Mouse (Mus musculus): Measurements from ENCODE around the gene B230104I21Rik.

Gene B230104I21Rik

GRCm38 (mm10) chr4:154335761-154336160 lies at the start of gene B230104I21Rik:
TSS of gene B230104I21Rik (plus strand) at chr4:154336127.
- no peak for DNase-seq (ENCODE audit: low spot score)

- DNase-seq (ENCODE audit: low spot score) = no peak
Observed at GRCm38 (mm10) chr4:154293735-154294201, 42.2 kb upstream of the B230104I21Rik start.

DNA sequence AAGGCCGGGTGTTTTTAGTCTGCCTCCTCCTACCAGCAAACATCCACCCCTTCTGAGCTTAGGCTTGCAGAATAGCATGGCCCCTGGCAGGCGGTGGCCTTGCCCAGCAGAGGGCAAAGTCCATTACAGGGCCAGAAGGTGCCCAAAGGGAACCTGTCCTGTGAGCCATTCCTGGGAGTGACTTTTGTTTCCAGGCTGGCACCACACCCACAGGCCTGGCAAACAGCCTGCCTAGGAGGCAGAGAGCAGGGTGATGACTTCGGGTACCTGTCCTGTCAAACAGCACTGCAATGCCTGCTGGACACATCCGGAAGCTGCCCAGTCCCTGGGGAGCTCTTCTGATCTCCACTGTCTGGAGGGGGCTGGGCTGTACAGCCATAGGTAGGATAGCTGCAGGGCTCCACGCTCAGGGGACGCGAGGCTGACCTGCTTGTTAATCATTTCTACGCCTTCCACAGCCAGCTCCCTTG lies 41.6 kb upstream of the B230104I21Rik start:
- DNase-seq (ENCODE audit: low spot score) = no peak

- DNase-seq (ENCODE audit: low spot score) = no peak
Observed at GRCm38 (mm10) chr4:154297761-154298160, 38.2 kb upstream of the B230104I21Rik start.

DNA sequence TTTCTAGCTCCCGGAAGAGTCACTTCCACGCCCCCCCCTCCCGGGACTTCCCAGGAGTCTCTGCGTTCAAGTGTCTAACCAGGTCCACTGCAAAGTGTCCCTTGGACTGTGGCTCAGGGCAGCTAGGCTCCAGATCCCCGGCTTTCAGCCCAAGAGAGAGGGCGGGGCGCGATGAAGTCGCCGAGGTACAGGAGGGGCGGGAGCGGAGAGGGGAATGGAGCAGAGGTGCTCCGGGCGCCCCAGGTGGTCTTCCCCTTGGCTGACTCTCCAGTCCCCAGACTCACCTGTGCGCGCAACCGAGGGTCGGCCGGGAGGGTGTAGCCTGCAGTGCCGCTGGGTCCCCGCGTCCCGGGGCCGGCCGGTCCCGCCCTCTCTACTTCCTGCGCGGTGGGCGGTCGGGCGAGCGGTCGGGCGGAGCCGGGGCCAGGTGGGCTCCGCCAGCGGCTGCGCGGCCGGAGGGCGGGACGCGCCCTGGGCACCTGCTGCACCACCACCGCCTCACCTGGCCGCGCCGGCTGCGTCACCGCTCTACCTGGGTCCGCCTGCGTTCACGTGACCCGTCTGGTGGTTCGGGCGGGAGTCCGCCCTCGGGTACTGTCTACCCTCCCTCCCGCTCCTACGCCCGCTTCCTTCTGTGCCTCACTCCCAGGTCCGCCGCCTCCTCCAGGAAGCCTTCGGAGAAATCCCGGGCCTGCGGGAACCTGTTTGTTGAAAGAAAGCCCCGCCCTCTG lies 36.2 kb upstream of the B230104I21Rik start:
- DNase-seq (ENCODE audit: low spot score) = no peak

- DNase-seq (ENCODE audit: low spot score) = peak; percentile 43
Observed at GRCm38 (mm10) chr4:154301466-154301881, 34.5 kb upstream of the B230104I21Rik start, which contains the start of gene Arhgef16. TSS of gene Arhgef16 (minus strand) at chr4:154301676.

GRCm38 (mm10) chr4:154309131-154309530 lies 26.8 kb upstream of the B230104I21Rik start:
- no peak for DNase-seq (ENCODE audit: low spot score)

GRCm38 (mm10) chr4:154310576-154311262 lies 25.2 kb upstream of the B230104I21Rik start:
- no peak for DNase-seq (ENCODE audit: low spot score)

GRCm38 (mm10) chr4:154312143-154312812 lies 23.6 kb upstream of the B230104I21Rik start:
- DNase-seq (ENCODE audit: low spot score) = no peak

- no peak for DNase-seq (ENCODE audit: low spot score)
Observed at GRCm38 (mm10) chr4:154312935-154313621, 22.8 kb upstream of the B230104I21Rik start.

DNA sequence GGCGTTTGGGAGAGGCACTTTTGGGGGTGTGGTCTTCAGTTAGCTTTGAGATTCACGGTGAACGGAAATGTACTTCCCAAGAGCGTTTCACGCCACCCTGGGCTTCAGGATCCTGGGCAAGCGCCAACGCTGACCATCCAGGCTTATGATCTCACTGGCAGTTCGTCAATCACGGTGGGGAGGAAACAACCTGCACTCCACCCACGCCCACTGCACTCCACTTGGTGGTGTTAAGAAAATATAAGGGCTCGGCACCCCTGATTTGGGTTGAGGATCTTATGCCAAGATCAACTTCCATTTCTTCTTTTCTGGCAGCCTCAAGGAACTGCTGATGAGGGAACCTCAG lies 22.3 kb upstream of the B230104I21Rik start:
- no peak for DNase-seq (ENCODE audit: low spot score)

DNA sequence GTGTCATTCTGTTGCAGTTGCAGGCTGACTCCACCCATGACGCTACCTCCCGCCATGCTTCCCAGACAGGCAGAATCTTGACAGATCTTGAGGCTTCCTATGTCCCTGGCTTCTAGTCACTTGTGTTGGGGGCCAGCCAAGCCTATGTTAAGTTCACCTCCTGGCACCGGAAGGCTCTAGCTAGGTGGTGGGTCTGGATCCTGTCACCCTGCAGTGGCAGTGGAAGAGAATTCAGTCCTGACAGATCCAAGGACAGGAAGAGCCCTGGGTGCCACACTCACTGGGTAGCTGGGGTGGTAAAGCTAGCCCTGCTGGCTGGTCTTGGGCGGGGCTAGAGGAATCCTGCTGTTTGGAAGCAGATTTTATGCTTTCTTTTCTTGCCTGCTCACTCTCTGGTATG lies 10.5 kb upstream of the B230104I21Rik start:
- no peak for DNase-seq (ENCODE audit: low spot score)

- DNase-seq (ENCODE audit: low spot score) = no peak
Observed at GRCm38 (mm10) chr4:154328431-154328830, 7.5 kb upstream of the B230104I21Rik start.

- DNase-seq (ENCODE audit: low spot score) = peak; percentile 57
Observed at GRCm38 (mm10) chr4:154328836-154329235, 7.1 kb upstream of the B230104I21Rik start.

DNA sequence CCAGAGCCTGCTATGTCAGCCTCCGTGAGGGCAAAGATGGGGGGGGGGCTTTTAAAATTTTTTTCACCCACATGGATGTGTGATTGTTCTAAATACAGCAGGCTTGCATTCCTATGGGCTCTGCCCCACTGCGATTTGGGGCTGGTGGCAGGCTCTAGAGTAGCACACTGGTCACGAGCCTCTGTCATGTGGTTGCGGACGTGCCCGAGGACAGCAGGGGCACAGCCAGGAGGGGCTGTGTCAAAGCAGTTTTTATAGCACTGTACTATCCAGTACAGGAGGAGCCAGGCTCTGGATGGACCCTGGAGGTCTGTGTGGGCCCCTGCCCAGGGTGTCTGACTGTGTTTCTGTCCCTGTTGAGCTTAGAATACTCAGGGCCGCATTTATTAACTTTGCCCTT lies 5.9 kb upstream of the B230104I21Rik start:
- no peak for DNase-seq (ENCODE audit: low spot score)

DNA sequence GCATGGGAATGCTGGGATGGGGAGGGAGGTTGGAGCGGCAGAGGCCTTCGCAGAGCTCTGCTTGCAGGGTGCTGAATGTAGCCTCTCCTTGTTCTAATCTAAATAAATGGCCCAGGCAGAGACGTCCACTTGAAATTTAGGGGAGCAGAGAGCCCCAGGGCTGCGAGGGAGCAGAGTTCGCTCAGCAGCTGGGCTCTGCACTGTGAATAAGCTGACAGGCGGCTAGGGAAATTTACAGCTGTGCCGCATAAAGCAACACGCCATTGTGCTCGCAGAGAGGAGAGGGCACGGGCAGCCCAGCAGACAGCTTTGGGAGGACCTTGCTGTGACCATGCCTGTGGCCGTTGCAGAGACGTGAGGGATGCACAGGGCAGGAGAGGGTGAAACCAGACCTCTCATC lies 4.7 kb upstream of the B230104I21Rik start:
- no peak for DNase-seq (ENCODE audit: low spot score)

DNA sequence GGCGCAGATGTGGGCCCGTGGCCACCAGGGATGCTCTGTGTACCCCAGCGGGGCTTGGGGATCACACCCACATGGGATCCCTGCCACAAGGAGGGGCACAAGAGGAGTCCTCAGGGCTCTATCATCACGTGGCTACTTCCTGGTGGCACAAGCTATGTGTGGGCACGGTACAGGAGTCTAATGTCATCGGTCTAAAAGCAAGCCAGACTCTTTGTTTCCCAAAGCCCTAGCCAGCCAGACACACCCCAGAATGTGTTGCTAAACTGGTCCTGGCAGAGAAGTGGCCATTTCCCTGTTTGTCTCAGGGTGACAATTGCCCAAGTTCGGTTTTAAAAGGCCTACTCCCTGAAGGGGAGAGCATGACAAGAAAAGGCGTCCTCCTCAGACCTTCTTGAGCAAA lies 2.6 kb upstream of the B230104I21Rik start:
- no peak for DNase-seq (ENCODE audit: low spot score)

DNA sequence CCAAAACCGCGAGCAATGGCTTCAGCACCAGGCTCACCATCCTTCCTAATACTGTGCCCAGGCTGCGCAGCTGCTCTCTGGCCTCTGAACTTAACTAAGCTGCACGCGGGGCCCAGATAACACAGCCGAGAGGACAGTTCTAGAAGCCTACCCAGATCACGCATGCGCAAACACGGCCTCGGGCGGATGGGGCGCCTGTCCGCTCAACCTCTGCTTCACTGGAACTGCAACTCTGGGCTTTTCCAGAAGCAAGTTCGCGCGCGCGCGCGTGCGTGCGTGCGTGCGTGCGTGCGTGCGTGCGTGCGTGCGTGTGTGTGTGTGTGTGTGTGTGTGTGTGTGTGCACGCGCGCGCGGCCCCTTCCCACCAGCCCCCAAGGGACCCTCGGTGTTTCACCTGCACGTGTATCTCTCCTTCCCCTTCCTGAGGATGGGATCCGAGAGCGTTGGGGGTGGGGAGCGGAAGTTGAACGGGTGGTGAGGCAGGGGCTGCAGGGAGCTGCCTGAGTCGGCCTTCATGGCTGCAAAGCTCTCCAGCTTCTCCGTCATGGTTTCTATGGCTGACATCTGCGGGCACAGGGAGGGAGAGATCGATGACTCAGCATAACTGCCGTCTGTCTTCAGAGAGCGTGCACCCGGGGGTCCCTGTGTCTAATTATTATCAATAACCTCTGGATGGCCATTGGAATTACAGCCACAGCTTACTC lies 1.1 kb upstream of the B230104I21Rik start:
- no peak for DNase-seq (ENCODE audit: low spot score)

DNA sequence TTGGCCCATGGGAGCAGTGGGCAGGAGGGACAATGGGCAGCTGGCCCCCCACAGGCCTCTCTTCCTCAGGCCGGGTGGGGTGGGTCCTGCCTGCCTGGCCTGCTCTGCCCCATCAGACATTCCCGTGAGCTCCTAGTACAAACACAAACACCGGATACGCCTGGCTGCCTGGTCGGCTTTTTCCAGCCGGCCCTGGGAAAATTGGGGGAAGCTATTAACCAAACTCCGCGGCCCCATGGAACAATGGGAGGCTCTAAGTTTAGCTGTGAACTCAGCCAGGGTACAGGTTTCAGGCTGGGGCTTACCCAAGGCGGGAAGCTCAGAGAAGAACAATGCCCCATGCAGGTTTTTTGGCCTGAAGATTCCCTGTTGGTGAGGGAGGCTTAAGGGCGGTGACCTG lies 723 bp downstream of the B230104I21Rik start:
- DNase-seq (ENCODE audit: low spot score) = no peak

- DNase-seq (ENCODE audit: low spot score) = no peak
Observed at GRCm38 (mm10) chr4:154346731-154347522, 11.0 kb downstream of the B230104I21Rik start.

Data from adipocyte (in vitro differentiated cells).